Mouse (Mus musculus): Measurements from ENCODE around the gene Ripk1.

- no peak for TF ChIP-seq CTCF (IDR thresholded peaks at IDR 0.05)
- no peak for TF ChIP-seq POLR2A (IDR thresholded peaks at IDR 0.05; ENCODE audit: insufficient read depth, low read depth, low read length)
- no peak for TF ChIP-seq EP300 (IDR thresholded peaks at IDR 0.05; ENCODE audit: insufficient read depth, low read depth, low read length)
Measured at GRCm38 (mm10) chr13:34054391-34054790, 52.2 kb downstream of the Ripk1 start.

All from heart, adult 2 months (tissue).